Mouse (Mus musculus): ENCODE measurements around the gene 1700029J07Rik. TPM values are rescaled to one million over a fixed set of nuclear protein-coding genes. Genes with fewer than 3 reads are reported as not detected.

Gene 1700029J07Rik
- polyA plus RNA-seq, 1 experiment from 2014 or later = 2.9 TPM

Other genes starting within 250 kb of the 1700029J07Rik start
- gene Pdlim3, start 89.8 kb downstream of the 1700029J07Rik start, polyA plus RNA-seq (2015; fragmentation: Nextera tagmentation; extraction: Ambion mirVana) = 11.7 and 16.8 TPM in 2 replicates
- 0.09 and 0.13 TPM in 2 replicates for gene Ccdc110, start 40.6 kb downstream of the 1700029J07Rik start, polyA plus RNA-seq (2015; fragmentation: Nextera tagmentation; extraction: Ambion mirVana)
- 66.3 and 68.9 TPM in 2 replicates for gene Ufsp2, start 276 bp upstream of the 1700029J07Rik start, polyA plus RNA-seq (2015; fragmentation: Nextera tagmentation; extraction: Ambion mirVana)
- 0.30 and 0.34 TPM in 2 replicates for gene Lrp2bp, start 24.1 kb upstream of the 1700029J07Rik start, polyA plus RNA-seq (2015; fragmentation: Nextera tagmentation; extraction: Ambion mirVana)
- 19.8 and 20.7 TPM in 2 replicates for gene Ankrd37, start 30.5 kb upstream of the 1700029J07Rik start, polyA plus RNA-seq (2015; fragmentation: Nextera tagmentation; extraction: Ambion mirVana)
- gene Cfap97, start 176.5 kb upstream of the 1700029J07Rik start, polyA plus RNA-seq (2015; fragmentation: Nextera tagmentation; extraction: Ambion mirVana) = 22.5 and 27.4 TPM in 2 replicates
- gene Snx25, start 176.9 kb upstream of the 1700029J07Rik start, polyA plus RNA-seq (2015; fragmentation: Nextera tagmentation; extraction: Ambion mirVana) = 3.8 and 5.1 TPM in 2 replicates
- gene Slc25a4, start 236.0 kb upstream of the 1700029J07Rik start, polyA plus RNA-seq (2015; fragmentation: Nextera tagmentation; extraction: Ambion mirVana) = 568 and 569 TPM in 2 replicates

Data from forebrain, embryonic 13.5 days (tissue).